Mouse (Mus musculus) embryonic facial prominence, embryonic 15.5 days (tissue): ENCODE results near the gene Fry. TPM values are rescaled to one million over a fixed set of nuclear protein-coding genes. Genes with fewer than 3 reads are reported as not detected.

ENCODE experiments used
- ATAC-seq: fragments of 200-750 bp; cut with Nextera tagmentation; 2 replicates; pipeline ENCODE4 v1.8.0; 2017; ENCODE audit warnings: low read depth, moderate TSS enrichment; ENCODE audit not compliant: insufficient number of reproducible peaks, low FRiP score, low TSS enrichment
- H3K27ac ChIP-seq: fragments of 300-500 bp; sonication (generic); replicated peaks from 2 replicates; pipeline ENCODE4 v1.5.1; 2015; ENCODE audit warnings: mild to moderate bottlenecking, inconsistent platforms
- H3K27me3 ChIP-seq: fragments of 300-500 bp; sonication (generic); 2 replicates; pipeline ENCODE4 v1.6.1; 2015; ENCODE audit warnings: inconsistent platforms
- H3K36me3 ChIP-seq: fragments of 300-500 bp; sonication (generic); 2 replicates; pipeline ENCODE4 v1.6.1; 2015; ENCODE audit warnings: mild to moderate bottlenecking, inconsistent platforms
- H3K4me1 ChIP-seq: fragments of 300-500 bp; sonication (generic); 2 replicates; pipeline ENCODE4 v1.6.1; 2015; ENCODE audit warnings: inconsistent platforms
- H3K4me2 ChIP-seq: fragments of 300-500 bp; sonication (generic); replicated peaks from 2 replicates; pipeline ENCODE4 v1.6.1; 2015; ENCODE audit warnings: mild to moderate bottlenecking, inconsistent platforms
- H3K4me3 ChIP-seq: fragments of 300-500 bp; sonication (generic); replicated peaks from 2 replicates; pipeline ENCODE4 v1.5.1; 2015; ENCODE audit warnings: mild to moderate bottlenecking, inconsistent platforms
- H3K9ac ChIP-seq: fragments of 300-500 bp; sonication (generic); 2 replicates; pipeline ENCODE4 v1.6.1; 2015; ENCODE audit warnings: inconsistent platforms
- H3K9me3 ChIP-seq: fragments of 300-500 bp; sonication (generic); replicated peaks from 2 replicates; pipeline ENCODE4 v1.6.1; 2016; ENCODE audit warnings: inconsistent platforms
- WGBS: fragments of 180-500 bp; shearing (Covaris S2); methylation state at CpG from one replicate; pipeline ENCODE4 v1.1.7; 2015; 5-methylcytosine and 5-hydroxymethylcytosine counted together
- polyA plus RNA-seq: library from polyadenylated mRNA; unstranded; fragments of >200 nt; fragmentation: Nextera tagmentation; extraction: Ambion mirVana; gene quantifications from 2 replicates; pipeline ENCODE4 v1.2.1, GENCODE M21; 2015

Gene Fry
- polyA plus RNA-seq, 1 experiment from 2014 or later = 11.4 TPM

DNA sequence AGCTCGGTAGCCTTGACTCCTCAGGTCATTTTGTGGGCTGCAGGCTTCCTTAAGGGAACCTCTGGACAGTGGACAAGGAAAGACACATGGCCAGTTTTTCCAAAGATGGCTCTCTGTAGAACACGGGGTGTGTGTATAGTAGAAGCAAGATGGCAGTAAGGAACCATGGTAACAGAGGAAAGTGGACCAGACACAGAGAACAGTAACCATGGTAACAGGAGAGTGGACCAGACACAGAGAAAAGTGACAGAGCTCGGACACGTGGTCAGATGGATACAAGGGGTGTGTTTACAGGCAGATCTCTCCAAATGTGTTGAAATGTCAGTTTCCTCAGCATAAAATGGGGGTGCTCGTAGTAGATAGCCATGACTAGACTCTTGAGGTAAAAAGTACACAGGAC lies 306.6 kb downstream of the Fry start:
- H3K27me3 ChIP-seq = no peaks in the 10 kb centered on the region
- H3K4me1 ChIP-seq = no peaks in the 10 kb centered on the region
- H3K9me3 ChIP-seq = no peaks in the 10 kb centered on the region
- no peak overlapping the region for H3K27ac ChIP-seq
- H3K4me2 ChIP-seq = no peak overlapping the region
- no peak for ATAC-seq
- 82% methylated on average over 5 of the region's 5 CpGs for WGBS
- H3K4me3 ChIP-seq = no peak overlapping the region
- H3K9ac ChIP-seq = no peak overlapping the region
- no peaks in the 10 kb centered on the region for H3K36me3 ChIP-seq

- ATAC-seq = no peak
- H3K9ac ChIP-seq = no peak overlapping the region
- H3K27ac ChIP-seq = no peak overlapping the region
- 93% methylated on average over 3 of the region's 3 CpGs for WGBS
- peaks cover 4% of the 10 kb centered on the region; the same call in 1 of the 2 replicates for H3K36me3 ChIP-seq
- H3K9me3 ChIP-seq = no peaks in the 10 kb centered on the region
- no peak overlapping the region for H3K4me2 ChIP-seq
- no peak overlapping the region for H3K4me3 ChIP-seq
- no peaks in the 10 kb centered on the region for H3K4me1 ChIP-seq
- no peaks in the 10 kb centered on the region for H3K27me3 ChIP-seq
These were observed 308.1 kb downstream of the Fry start for GRCm38 (mm10) chr5:150426595-150426994.

DNA sequence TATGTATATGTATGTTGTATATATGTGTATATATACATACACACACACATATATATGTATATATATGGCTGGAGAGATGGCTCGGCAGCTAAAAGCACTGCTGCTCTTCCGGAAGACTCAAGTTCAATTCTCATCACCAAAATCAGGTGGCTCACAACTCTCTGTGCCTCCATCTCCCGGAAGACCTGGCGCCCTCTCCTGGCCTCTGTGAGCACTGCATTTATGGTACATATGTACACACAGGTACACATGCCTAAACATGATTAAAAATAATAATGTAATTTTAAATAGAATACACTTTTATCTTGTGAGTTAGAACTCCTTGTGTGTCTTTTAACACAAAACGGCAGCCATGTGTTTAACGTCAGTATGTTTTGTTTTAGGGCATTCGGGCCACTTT lies 312.8 kb downstream of the Fry start:
- ATAC-seq = no peak
- H3K4me1 ChIP-seq = peaks cover under 1% of the 10 kb centered on the region; the same call in 1 of the 2 replicates
- no peak overlapping the region for H3K4me2 ChIP-seq
- H3K4me3 ChIP-seq = no peak overlapping the region
- H3K9ac ChIP-seq = no peak overlapping the region
- no peak overlapping the region for H3K27ac ChIP-seq
- 93% methylated on average over 7 of the region's 7 CpGs for WGBS
- H3K9me3 ChIP-seq = 0 out of 2 replicates have a peak, but pooled peaks cover 6% of the 10 kb centered on the region
- H3K27me3 ChIP-seq = no peaks in the 10 kb centered on the region
- peaks cover 23% of the 10 kb centered on the region for H3K36me3 ChIP-seq

GRCm38 (mm10) chr5:150432960-150433359 lies 314.5 kb downstream of the Fry start:
- WGBS = 95% methylated on average over 2 of the region's 2 CpGs
- Histone ChIP-seq H3K4me1 (peaks cover 6% of the 10 kb centered on the region; the same call in 1 of the 2 replicates), H3K9ac (no peak overlapping the region), H3K36me3 (peaks cover 23% of the 10 kb centered on the region), H3K4me3 (no peak overlapping the region), H3K27ac (no peak overlapping the region), H3K27me3 (no peaks in the 10 kb centered on the region), H3K4me2 (no peak overlapping the region), H3K9me3 (0 out of 2 replicates have a peak, but pooled peaks cover 6% of the 10 kb centered on the region)
- ATAC-seq = no peak

DNA sequence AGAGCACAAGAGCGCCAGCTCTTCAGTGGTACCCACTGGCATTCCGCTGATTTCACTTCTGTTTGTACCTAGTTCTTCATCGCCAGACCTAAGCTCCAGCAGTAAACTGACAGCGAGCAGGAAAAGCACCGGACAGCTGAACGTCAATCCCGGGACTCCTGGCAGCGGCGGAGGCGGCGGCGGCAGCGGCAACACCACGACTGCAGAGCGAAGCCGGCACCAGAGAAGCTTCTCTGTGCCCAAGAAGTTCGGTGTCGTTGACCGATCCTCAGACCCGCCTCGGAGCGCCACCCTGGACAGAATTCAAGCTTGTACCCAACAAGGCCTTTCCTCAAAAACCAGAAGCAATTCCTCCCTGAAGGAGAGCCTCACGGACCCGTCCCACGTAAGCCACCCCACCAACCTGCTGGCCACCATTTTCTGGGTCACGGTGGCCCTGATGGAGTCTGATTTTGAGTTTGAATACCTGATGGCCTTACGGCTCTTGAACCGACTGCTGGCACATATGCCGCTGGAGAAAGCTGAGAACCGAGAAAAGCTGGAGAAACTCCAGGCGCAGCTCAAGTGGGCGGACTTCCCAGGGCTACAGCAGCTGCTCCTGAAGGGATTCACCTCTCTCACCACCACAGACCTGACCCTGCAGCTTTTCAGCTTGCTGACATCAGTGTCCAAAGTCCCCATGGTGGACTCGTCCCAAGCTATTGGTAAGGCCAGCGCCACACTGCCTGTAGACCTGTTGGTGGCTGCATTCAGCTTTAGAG lies 318.4 kb downstream of the Fry start:
- Histone ChIP-seq H3K9me3 (0 out of 2 replicates have a peak, but pooled peaks cover 6% of the 10 kb centered on the region), H3K36me3 (peaks cover 28% of the 10 kb centered on the region), H3K9ac (no peak overlapping the region), H3K4me3 (peak overlapping the region; percentile 36), H3K4me1 (peaks cover 6% of the 10 kb centered on the region; the same call in 1 of the 2 replicates), H3K27ac (no peak overlapping the region), H3K27me3 (no peaks in the 10 kb centered on the region), H3K4me2 (peak overlapping the region; percentile 44)
- 30% methylated on average over 34 of the region's 34 CpGs for WGBS
- no peak for ATAC-seq

GRCm38 (mm10) chr5:150441690-150442089 lies 323.2 kb downstream of the Fry start:
- H3K4me3 ChIP-seq = no peak overlapping the region
- no peak overlapping the region for H3K27ac ChIP-seq
- H3K4me1 ChIP-seq = 0 out of 2 replicates have a peak, but pooled peaks cover 2% of the 10 kb centered on the region
- no peaks in the 10 kb centered on the region for H3K9me3 ChIP-seq
- H3K9ac ChIP-seq = no peak overlapping the region
- peaks cover 11% of the 10 kb centered on the region; the same call in 1 of the 2 replicates for H3K36me3 ChIP-seq
- no peak for ATAC-seq
- no peaks in the 10 kb centered on the region for H3K27me3 ChIP-seq
- no peak overlapping the region for H3K4me2 ChIP-seq
- WGBS = 33% methylated on average over 7 of the region's 7 CpGs

- Histone ChIP-seq H3K27me3 (no peaks in the 10 kb centered on the region), H3K9ac (no peak overlapping the region), H3K9me3 (no peaks in the 10 kb centered on the region; the same call in 1 of the 2 replicates), H3K4me2 (no peak overlapping the region), H3K27ac (no peak overlapping the region), H3K4me1 (no peaks in the 10 kb centered on the region), H3K4me3 (no peak overlapping the region), H3K36me3 (peaks cover 37% of the 10 kb centered on the region)
- no peak for ATAC-seq
- 73% methylated on average over 9 of the region's 9 CpGs for WGBS
These were observed 333.0 kb downstream of the Fry start for GRCm38 (mm10) chr5:150451281-150452003.

DNA sequence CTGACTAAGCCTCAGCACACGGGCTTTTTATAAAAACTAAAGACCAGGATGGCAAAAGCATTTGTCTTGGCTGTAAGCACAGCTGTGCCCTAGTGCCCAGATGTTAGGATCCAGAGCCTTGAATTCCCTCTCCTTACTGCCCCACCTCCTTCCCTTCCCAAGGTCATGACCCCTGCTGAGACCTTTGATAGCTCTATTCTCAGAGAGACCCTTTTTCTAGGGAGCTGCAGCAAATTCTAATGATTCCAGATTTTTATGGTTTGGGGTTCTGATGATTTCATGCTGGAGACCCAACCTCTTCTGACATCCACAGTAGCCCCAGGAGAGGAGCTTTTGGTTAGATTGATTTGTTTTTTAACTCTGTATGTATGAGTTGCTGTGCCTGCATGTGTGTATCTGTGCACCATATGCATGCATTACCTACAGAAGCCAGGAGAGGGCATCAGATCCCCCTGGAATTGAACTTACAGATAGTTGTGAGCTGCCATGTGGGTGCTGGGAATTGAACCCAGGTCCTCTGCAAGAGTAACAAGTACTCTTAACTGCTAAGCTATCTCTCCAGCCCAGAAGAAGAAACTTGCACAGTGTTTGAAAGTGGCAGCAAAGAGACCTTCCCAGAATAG lies 333.7 kb downstream of the Fry start:
- H3K9ac ChIP-seq = no peak overlapping the region
- H3K4me2 ChIP-seq = no peak overlapping the region
- peaks cover 37% of the 10 kb centered on the region for H3K36me3 ChIP-seq
- ATAC-seq = no peak
- no peak overlapping the region for H3K27ac ChIP-seq
- H3K27me3 ChIP-seq = no peaks in the 10 kb centered on the region
- no peak overlapping the region for H3K4me3 ChIP-seq
- WGBS = 41% methylated on average over 1 of the region's 1 CpGs
- H3K9me3 ChIP-seq = no peaks in the 10 kb centered on the region; the same call in 1 of the 2 replicates
- no peaks in the 10 kb centered on the region for H3K4me1 ChIP-seq

DNA sequence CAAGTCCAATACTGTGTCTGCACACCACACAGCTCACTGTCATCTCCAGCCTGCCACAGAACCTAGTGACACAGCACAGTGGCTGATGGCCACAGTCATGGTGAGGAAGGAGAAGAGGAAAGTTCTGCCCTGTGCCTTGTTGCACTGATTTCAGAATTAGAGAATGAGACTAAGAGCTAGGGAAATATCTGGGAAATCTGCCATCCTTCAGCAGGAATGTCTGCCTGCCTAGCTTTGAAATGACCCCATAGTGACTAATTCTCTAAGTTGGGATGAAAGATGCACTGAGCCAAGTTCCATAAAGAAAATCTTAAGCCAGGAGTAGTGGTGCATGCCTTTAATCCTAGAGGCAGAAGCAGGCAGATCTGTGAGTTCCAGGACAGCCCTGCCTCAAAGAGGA lies 334.2 kb downstream of the Fry start:
- Histone ChIP-seq H3K4me3 (no peak overlapping the region), H3K4me1 (peaks cover 4% of the 10 kb centered on the region; the same call in 1 of the 2 replicates), H3K9me3 (no peaks in the 10 kb centered on the region; the same call in 1 of the 2 replicates), H3K27ac (no peak overlapping the region), H3K4me2 (no peak overlapping the region), H3K9ac (no peak overlapping the region), H3K36me3 (peaks cover 33% of the 10 kb centered on the region), H3K27me3 (no peaks in the 10 kb centered on the region)
- no peak for ATAC-seq

GRCm38 (mm10) chr5:150453490-150453889 lies 335.0 kb downstream of the Fry start:
- H3K9ac ChIP-seq = no peak overlapping the region
- 84% methylated on average over 4 of the region's 4 CpGs for WGBS
- H3K4me1 ChIP-seq = peaks cover 11% of the 10 kb centered on the region
- no peak for ATAC-seq
- no peaks in the 10 kb centered on the region for H3K27me3 ChIP-seq
- no peak overlapping the region for H3K27ac ChIP-seq
- no peak overlapping the region for H3K4me3 ChIP-seq
- H3K9me3 ChIP-seq = no peaks in the 10 kb centered on the region; the same call in 1 of the 2 replicates
- no peak overlapping the region for H3K4me2 ChIP-seq
- peaks cover 27% of the 10 kb centered on the region for H3K36me3 ChIP-seq
